Mouse (Mus musculus) CD4-positive, CD25-positive, alpha-beta regulatory T cell, adult 2 months (primary cell): ENCODE measurements around the gene Herc1.

Experiments used
- DNase-seq: peaks from one replicate; pipeline ENCODE4 v3.0.0-alpha.2; 2012; ENCODE audit warnings: low read depth, low spot score

The Herc1 gene

GRCm38 (mm10) chr9:66347405-66348035, 2.7 kb upstream of the Herc1 start:
- peak; percentile 12 for DNase-seq

GRCm38 (mm10) chr9:66349144-66349859, 948 bp upstream of the Herc1 start:
- DNase-seq = no peak

- no peak for DNase-seq
Measured at GRCm38 (mm10) chr9:66350788-66351430, 659 bp downstream of the Herc1 start.

- no peak for DNase-seq
Measured at GRCm38 (mm10) chr9:66352704-66353103, 2.5 kb downstream of the Herc1 start.

GRCm38 (mm10) chr9:66359135-66359534, 8.9 kb downstream of the Herc1 start:
- DNase-seq = no peak

- no peak for DNase-seq
Measured at GRCm38 (mm10) chr9:66360143-66360690, 10.0 kb downstream of the Herc1 start.

DNA sequence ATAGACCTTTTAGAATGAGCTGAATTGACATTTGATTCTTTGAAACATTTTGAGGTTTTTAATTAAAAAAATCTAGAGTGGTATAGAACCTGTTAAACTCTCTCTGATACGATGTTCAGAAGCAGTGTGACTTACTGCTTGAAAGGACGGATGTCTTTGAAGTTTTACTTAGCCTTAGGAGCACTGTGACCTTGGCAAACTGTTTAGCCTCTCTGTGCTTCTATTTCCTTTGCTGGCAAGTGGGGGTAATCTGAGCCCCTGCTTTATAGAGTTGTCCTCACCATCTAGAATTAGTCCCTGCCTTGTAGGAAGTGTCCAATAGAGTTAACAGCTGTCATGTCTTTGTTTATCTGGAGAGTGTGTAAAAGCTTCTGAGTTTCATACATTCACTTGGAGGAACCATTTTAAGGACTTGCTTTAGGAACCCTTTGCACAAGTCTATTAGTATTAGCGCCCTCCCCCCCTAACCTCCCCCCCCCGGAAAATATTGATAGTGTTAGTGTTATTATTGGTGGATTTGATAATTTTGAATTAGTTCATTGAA, 18.7 kb downstream of the Herc1 start:
- DNase-seq = peak; percentile 37

DNA sequence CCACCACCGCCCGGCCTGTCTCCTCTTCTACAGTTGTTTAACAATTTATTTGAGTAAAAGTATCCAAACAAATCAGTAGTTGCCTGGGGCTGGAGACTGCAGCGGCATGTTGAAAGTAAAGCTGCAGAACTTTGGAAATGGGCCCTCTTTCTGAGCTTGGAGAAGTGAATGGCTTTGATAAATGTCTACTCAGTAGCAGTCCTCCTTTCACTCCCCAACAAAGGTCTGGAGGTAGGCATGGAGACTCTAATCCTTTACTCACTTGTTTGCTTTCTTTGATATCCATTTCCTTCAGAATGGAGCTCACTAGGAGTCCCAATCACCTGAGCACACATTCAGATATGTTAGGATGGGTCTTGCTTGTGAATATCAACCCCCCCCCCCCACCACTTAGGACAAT, 20.1 kb downstream of the Herc1 start:
- DNase-seq = no peak

DNA sequence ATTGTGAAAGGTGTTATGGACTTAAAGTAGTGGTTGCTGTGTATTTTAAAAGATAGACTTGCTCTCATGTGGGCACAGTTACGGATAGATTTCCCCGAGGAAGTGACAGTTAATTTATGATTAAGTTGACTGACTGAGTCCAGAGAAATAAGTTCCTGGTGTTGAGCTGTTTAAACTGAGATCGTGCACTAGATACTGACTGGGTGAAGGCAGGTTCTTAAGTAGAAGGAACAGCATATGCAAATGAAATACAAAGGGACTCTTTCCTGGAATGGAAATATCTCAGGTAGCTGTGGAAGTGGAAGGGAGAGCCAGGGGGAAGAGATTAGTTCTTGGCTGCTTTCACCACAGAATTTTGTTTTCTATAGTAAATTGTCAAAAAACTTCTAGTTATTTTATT, 20.6 kb downstream of the Herc1 start:
- no peak for DNase-seq

DNA sequence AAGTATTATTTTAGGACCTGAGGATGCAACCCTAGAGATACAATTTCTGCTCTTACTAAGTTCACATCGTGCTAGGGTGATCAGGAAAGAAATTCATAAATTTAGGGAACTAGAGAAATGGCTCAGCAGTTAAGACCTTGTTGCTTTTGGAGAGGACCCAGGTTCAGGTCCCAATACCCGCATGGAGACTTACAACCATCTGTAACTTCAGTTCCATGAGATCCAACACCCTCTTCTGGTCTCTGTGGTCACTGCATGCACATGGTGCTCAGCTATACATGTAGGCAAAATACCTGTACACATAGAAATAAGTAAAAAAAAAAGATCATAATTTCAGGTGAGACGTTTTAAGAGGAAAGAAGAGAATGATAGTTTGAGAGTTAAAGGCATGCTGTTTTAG, 23.2 kb downstream of the Herc1 start:
- peak; percentile 29 for DNase-seq

DNA sequence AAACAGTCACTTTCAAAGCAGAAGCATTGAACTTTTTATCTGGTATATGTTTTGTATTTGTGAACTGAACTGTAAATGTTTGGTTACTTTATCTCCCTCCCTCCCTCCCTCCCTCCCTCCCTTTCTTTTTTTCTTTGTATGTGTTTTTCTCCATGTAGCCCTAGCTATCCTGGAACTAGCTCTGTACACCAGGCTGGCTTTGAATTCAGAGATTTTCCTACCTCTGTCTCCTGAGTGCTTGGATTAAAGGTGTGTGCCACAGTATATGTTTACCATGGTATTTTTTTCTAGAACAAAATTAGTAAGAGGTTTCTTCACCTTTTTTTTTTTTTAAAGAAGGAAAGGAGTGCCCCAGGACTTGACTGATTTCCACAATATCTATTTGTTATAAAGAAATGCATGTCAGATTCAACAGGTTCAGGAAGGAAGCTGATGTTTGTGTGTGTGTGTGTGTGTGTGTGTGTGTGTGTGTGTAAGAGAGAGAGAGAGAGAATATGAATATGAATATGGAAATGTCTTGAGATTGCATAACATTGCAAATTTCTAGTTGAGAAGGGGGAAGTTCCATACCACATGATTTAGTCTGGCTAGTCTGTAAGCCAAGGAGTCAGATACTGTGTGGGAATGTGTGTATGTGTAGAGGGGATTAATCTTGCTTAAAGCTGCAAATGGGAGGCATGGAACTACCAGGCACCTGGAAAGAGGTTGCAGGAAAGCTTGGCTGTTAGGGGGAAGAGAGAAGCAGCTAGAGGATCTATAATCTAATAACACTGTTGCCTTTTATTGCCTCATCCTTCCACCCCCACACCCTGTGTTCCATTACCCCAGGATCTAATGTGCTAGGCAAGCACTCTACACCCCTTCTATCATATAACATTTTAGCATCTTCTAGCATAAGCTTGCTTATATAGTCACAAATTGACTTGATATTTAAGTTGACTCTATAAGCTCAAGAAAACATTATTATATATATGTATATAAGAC, 24.5 kb downstream of the Herc1 start:
- peak; percentile 16 for DNase-seq

GRCm38 (mm10) chr9:66383417-66383816, 33.2 kb downstream of the Herc1 start:
- no peak for DNase-seq

GRCm38 (mm10) chr9:66390338-66390737, 40.1 kb downstream of the Herc1 start:
- DNase-seq = peak; percentile 20

DNA sequence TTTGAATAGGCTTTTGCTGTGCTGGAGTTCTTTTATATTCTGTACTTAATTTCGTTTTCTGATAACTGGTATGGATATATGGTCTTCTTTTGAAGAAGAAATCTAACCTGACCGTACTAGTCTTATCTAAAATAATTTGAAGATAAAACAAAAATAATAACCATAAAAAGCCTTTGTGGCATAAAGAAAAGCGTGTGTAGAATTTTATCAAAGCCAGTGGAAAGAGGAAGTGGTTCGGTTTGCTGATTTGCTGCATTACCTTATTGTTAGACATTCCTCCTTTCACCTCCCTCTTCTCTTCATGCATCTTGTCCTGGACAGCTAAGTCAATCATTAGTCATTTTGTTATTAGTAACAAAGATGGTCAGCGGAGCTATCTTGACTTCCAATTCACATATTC, 43.1 kb downstream of the Herc1 start:
- DNase-seq = no peak

- no peak for DNase-seq
Measured at GRCm38 (mm10) chr9:66423492-66423891, 73.2 kb downstream of the Herc1 start.

DNA sequence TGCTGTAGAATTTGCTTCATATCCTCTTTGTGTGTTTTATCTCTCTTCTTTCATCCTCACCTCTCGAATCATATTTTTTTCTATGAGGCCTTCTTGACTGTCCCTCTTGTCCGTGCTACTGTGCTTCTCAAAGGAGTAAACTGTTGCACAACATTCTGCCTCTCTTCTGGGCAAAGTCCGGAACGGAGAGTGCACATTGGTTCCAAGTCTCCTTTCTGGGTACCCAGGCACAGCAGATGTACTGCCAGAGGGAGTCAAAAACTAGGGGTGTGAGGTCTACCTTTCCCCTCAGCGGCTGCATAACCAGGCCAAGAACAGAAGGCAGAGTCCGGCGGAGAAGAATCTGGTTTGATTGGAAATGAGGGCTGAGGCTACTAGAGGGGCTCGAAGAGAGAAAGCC, 89.8 kb downstream of the Herc1 start:
- no peak for DNase-seq

- DNase-seq = no peak
Measured at GRCm38 (mm10) chr9:66448253-66448652, 98.0 kb downstream of the Herc1 start.

- peak; percentile 83 for DNase-seq
Measured at GRCm38 (mm10) chr9:66465087-66465486, 114.8 kb downstream of the Herc1 start.

GRCm38 (mm10) chr9:66477785-66478184, 127.5 kb downstream of the Herc1 start:
- no peak for DNase-seq

- DNase-seq = no peak
Measured at GRCm38 (mm10) chr9:66483429-66483828, 133.2 kb downstream of the Herc1 start.

GRCm38 (mm10) chr9:66488786-66489185, 138.5 kb downstream of the Herc1 start:
- DNase-seq = no peak
